Mouse (Mus musculus) mesoderm, embryonic 11.5 days (tissue): ENCODE results near the gene Tmem25.

Experiments used
- DNase-seq: peaks from one replicate; pipeline ENCODE4 v3.0.0-alpha.2; 2012; ENCODE audit warnings: low read depth, low spot score

The Tmem25 gene

GRCm38 (mm10) chr9:44799102-44799957 is at the start of gene Tmem25:
Tmem25 (minus strand) TSS chr9:44799307.
- DNase-seq: peak; percentile 78

- no peak for DNase-seq
Observed at GRCm38 (mm10) chr9:44847446-44847845, 48.3 kb upstream of the Tmem25 start.

- peak; percentile 7 for DNase-seq
Observed at GRCm38 (mm10) chr9:44841241-44841640, 42.1 kb upstream of the Tmem25 start.

GRCm38 (mm10) chr9:44836439-44836838 is 37.3 kb upstream of the Tmem25 start:
- peak; percentile 84 for DNase-seq

GRCm38 (mm10) chr9:44832356-44832755 is 33.2 kb upstream of the Tmem25 start:
- DNase-seq: no peak

GRCm38 (mm10) chr9:44830506-44830905 is 31.4 kb upstream of the Tmem25 start:
- DNase-seq: no peak

- no peak for DNase-seq
Observed at GRCm38 (mm10) chr9:44828944-44829343, 29.8 kb upstream of the Tmem25 start.

GRCm38 (mm10) chr9:44826660-44827059 is 27.6 kb upstream of the Tmem25 start:
- peak; percentile 6 for DNase-seq

- DNase-seq: no peak
Observed at GRCm38 (mm10) chr9:44819920-44820827, 21.1 kb upstream of the Tmem25 start.

GRCm38 (mm10) chr9:44817522-44817921 is 18.4 kb upstream of the Tmem25 start:
- DNase-seq: no peak

GRCm38 (mm10) chr9:44814179-44814578 is 15.1 kb upstream of the Tmem25 start:
- no peak for DNase-seq

GRCm38 (mm10) chr9:44810316-44810715 is 11.2 kb upstream of the Tmem25 start:
- no peak for DNase-seq

- DNase-seq: no peak
Observed at GRCm38 (mm10) chr9:44807778-44808177, 8.7 kb upstream of the Tmem25 start.

- DNase-seq: no peak
Observed at GRCm38 (mm10) chr9:44807141-44807540, 8.0 kb upstream of the Tmem25 start.

GRCm38 (mm10) chr9:44805536-44805935 is 6.4 kb upstream of the Tmem25 start:
- no peak for DNase-seq

- DNase-seq: no peak
Observed at GRCm38 (mm10) chr9:44804678-44805077, 5.6 kb upstream of the Tmem25 start.

- DNase-seq: no peak
Observed at GRCm38 (mm10) chr9:44802808-44803450, 3.8 kb upstream of the Tmem25 start, which contains the start of gene Ttc36. Ttc36 (minus strand) TSS chr9:44803072.

GRCm38 (mm10) chr9:44801669-44802068 is 2.6 kb upstream of the Tmem25 start:
- no peak for DNase-seq

- no peak for DNase-seq
Observed at GRCm38 (mm10) chr9:44799958-44800324, 834 bp upstream of the Tmem25 start.

- no peak for DNase-seq
Observed at GRCm38 (mm10) chr9:44798298-44798697, 809 bp downstream of the Tmem25 start.

- no peak for DNase-seq
Observed at GRCm38 (mm10) chr9:44792842-44793241, 6.3 kb downstream of the Tmem25 start.
